Mouse (Mus musculus) thymus, postnatal 36 days (tissue): ENCODE results near the gene Arid3a.
A peak's percentile ranks its signal among the peaks of the same experiment; 100 is the strongest.

Experiments
- DNase-seq, 2 experiments: peaks; one replicate each; pipeline ENCODE4 v3.0.0; 2022; ENCODE audit warnings: mixed read lengths in 2 of 2

Arid3a gene

GRCm38 (mm10) chr10:79979401-79980155 is 52.7 kb downstream of the Arid3a start:
- no peak for DNase-seq

GRCm38 (mm10) chr10:79983205-79983604 is 56.4 kb downstream of the Arid3a start:
- DNase-seq = no peak

- peak; percentile 61 to 81 for DNase-seq
Observed at GRCm38 (mm10) chr10:79983670-79984069, 56.8 kb downstream of the Arid3a start.

- peak; percentile 88 to 91 for DNase-seq
Observed at GRCm38 (mm10) chr10:79984195-79984816, 57.5 kb downstream of the Arid3a start, which contains the start of gene Tmem259. TSS of gene Tmem259 (minus strand) at chr10:79984330.

GRCm38 (mm10) chr10:79984871-79985270 is 58.0 kb downstream of the Arid3a start:
- peak; percentile 95 to 97 for DNase-seq

- DNase-seq = peak; percentile 75 to 85
Observed at GRCm38 (mm10) chr10:79985334-79986231, 58.7 kb downstream of the Arid3a start.

- no peak for DNase-seq
Observed at GRCm38 (mm10) chr10:79986232-79986878, 59.5 kb downstream of the Arid3a start.

GRCm38 (mm10) chr10:79986963-79987362 is 60.1 kb downstream of the Arid3a start:
- DNase-seq = peak; percentile 91 to 92

- peak in 1 of 2 experiments; percentile 18 for DNase-seq
Observed at GRCm38 (mm10) chr10:79987771-79988505, 61.1 kb downstream of the Arid3a start.

GRCm38 (mm10) chr10:79988506-79989271 is 61.8 kb downstream of the Arid3a start, which contains the start of gene Cnn2:
TSS of gene Cnn2 (plus strand) at chr10:79988584.
- peak; percentile 71 to 79 for DNase-seq

- DNase-seq = no peak
Observed at GRCm38 (mm10) chr10:79989272-79989786, 62.5 kb downstream of the Arid3a start.

- DNase-seq = no peak
Observed at GRCm38 (mm10) chr10:79989870-79990269, 63.0 kb downstream of the Arid3a start.

- no peak for DNase-seq
Observed at GRCm38 (mm10) chr10:79991099-79991498, 64.3 kb downstream of the Arid3a start.

- no peak for DNase-seq
Observed at GRCm38 (mm10) chr10:79991548-79991947, 64.7 kb downstream of the Arid3a start.

GRCm38 (mm10) chr10:79994397-79995115 is 67.7 kb downstream of the Arid3a start:
- no peak for DNase-seq

GRCm38 (mm10) chr10:79995636-79996035 is 68.8 kb downstream of the Arid3a start:
- DNase-seq = no peak

- DNase-seq = peak; percentile 97 to 99
Observed at GRCm38 (mm10) chr10:79996272-79997033, 69.6 kb downstream of the Arid3a start, which contains the start of gene Abca7. TSS of gene Abca7 (plus strand) at chr10:79996494.

GRCm38 (mm10) chr10:79997034-79997760 is 70.4 kb downstream of the Arid3a start:
- DNase-seq = peak; percentile 74 to 80
